Mouse (Mus musculus): ENCODE measurements around the gene Gm14632. TPM values are rescaled to one million over a fixed set of nuclear protein-coding genes. Genes with fewer than 3 reads are reported as not detected.
"Not testable (repeated sequence)": the region's sequence is repeated elsewhere in the genome, so short reads cannot be mapped to it uniquely, and the experiment has no call there.

Gene Gm14632
- total RNA-seq (2021) = not detected
- long read RNA-seq, experiment 1 = 0 reads
- long read RNA-seq, experiment 2 = 0 reads

GRCm38 (mm10) chrX:30329472-30329871 is at the start of gene Gm14632:
Gene Gm14632 (plus strand): TSS chrX:30329772.
- DNase-seq; intact Hi-C loops (cut with DNase I; ENCODE audit: low total_unique reads): not testable (repeated sequence)
